Mouse (Mus musculus): ENCODE data around the gene Tgfbr3. TPM values are rescaled to one million over a fixed set of nuclear protein-coding genes. Genes with fewer than 3 reads are reported as not detected.

Tgfbr3 gene
- polyA plus RNA-seq, 1 experiment from 2014 or later: 38.7 TPM

DNA sequence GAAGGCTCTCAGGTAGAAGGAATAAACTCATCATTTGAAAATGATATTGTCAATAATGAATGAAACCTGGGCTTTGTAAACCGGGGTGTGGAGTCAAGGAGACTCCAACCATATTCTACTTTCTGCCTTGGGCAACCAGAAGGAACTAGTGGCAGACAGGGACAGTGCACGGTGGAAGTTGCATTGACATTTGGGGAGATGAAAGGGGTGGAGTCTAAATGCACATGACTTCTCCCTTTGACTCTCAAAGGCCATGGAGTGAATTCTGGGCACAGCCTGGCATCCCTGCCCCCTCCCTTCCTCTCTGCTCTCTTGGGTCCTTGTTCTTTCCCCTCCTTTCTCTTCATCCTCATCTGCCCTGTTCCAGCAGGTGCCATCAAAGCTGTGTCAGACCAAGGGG lies 183.3 kb downstream of the Tgfbr3 start:
- Histone ChIP-seq H3K4me2 (replicated peaks) (no peak overlapping the region), H3K9ac (no peak overlapping the region), H3K9me3 (replicated peaks) (no peaks in the 10 kb centered on the region), H3K4me3 (replicated peaks) (no peak overlapping the region), H3K27me3 (no peaks in the 10 kb centered on the region), H3K4me1 (peaks cover 34% of the 10 kb centered on the region), H3K36me3 (peaks cover 19% of the 10 kb centered on the region), H3K27ac (replicated peaks) (no peak overlapping the region)
- no peak for ATAC-seq (ENCODE audit: insufficient number of reproducible peaks, low FRiP score, low TSS enrichment, low read depth)
- 77% methylated on average over 2 of the region's 2 CpGs for WGBS

DNA sequence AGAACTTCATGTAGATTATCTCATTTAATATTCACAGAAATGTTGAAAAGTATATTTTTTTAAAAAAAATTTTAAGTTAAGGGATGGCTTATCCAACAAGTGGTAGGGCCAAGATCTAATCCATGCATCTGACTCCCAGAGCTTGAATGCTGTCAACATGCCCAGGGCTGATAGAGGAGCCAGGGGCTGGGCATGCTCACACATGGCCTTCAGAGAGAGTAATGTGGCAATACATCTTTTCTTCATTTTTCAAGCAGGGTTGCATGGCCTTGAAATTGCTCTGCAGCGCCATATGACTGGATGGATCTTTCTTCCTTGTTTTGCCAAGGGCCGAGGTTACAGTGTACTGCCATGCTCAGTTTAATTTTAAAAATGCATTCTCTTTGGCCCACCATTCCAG lies 185.8 kb downstream of the Tgfbr3 start:
- 54% methylated on average over 2 of the region's 2 CpGs for WGBS
- ATAC-seq (ENCODE audit: insufficient number of reproducible peaks, low FRiP score, low TSS enrichment, low read depth): no peak
- Histone ChIP-seq H3K27ac (replicated peaks) (0 out of 2 replicates have a peak overlapping the region, but pooled peaks have one; percentile 51), H3K36me3 (peaks cover 7% of the 10 kb centered on the region; the same call in 1 of the 2 replicates), H3K4me3 (replicated peaks) (no peak overlapping the region), H3K4me2 (replicated peaks) (no peak overlapping the region), H3K9me3 (replicated peaks) (no peaks in the 10 kb centered on the region), H3K4me1 (peaks cover 22% of the 10 kb centered on the region), H3K9ac (no peak overlapping the region), H3K27me3 (no peaks in the 10 kb centered on the region)

GRCm38 (mm10) chr5:107102916-107103315 lies 186.5 kb downstream of the Tgfbr3 start:
- Histone ChIP-seq H3K36me3 (0 out of 2 replicates have a peak, but pooled peaks cover under 1% of the 10 kb centered on the region), H3K9me3 (replicated peaks) (no peaks in the 10 kb centered on the region), H3K4me3 (replicated peaks) (no peak overlapping the region), H3K27me3 (no peaks in the 10 kb centered on the region), H3K9ac (no peak overlapping the region), H3K4me1 (peaks cover 22% of the 10 kb centered on the region), H3K27ac (replicated peaks) (no peak overlapping the region), H3K4me2 (replicated peaks) (no peak overlapping the region)
- WGBS: 54% methylated on average over 4 of the region's 4 CpGs
- ATAC-seq (ENCODE audit: insufficient number of reproducible peaks, low FRiP score, low TSS enrichment, low read depth): no peak

- Histone ChIP-seq H3K27me3 (no peaks in the 10 kb centered on the region), H3K27ac (replicated peaks) (peak overlapping the region; percentile 84)
Observed at GRCm38 (mm10) chr5:107101684-107102083, 187.7 kb downstream of the Tgfbr3 start.

GRCm38 (mm10) chr5:107101135-107101534 lies 188.3 kb downstream of the Tgfbr3 start:
- Histone ChIP-seq H3K9me3 (replicated peaks) (no peaks in the 10 kb centered on the region), H3K4me3 (replicated peaks) (no peak overlapping the region), H3K4me2 (replicated peaks) (no peak overlapping the region), H3K9ac (no peak overlapping the region), H3K27me3 (no peaks in the 10 kb centered on the region), H3K4me1 (peaks cover 22% of the 10 kb centered on the region), H3K36me3 (no peaks in the 10 kb centered on the region), H3K27ac (replicated peaks) (peak overlapping the region; percentile 84)
- ATAC-seq (ENCODE audit: insufficient number of reproducible peaks, low FRiP score, low TSS enrichment, low read depth): no peak
- 53% methylated on average over 7 of the region's 7 CpGs for WGBS

More at GRCm38 (mm10) chr5:107101684-107102083, 187.7 kb downstream of the Tgfbr3 start:
- Histone ChIP-seq H3K36me3 (no peaks in the 10 kb centered on the region), H3K4me3 (replicated peaks) (no peak overlapping the region), H3K9ac (no peak overlapping the region), H3K4me1 (peaks cover 22% of the 10 kb centered on the region), H3K4me2 (replicated peaks) (no peak overlapping the region), H3K9me3 (replicated peaks) (no peaks in the 10 kb centered on the region)
- no peak for ATAC-seq (ENCODE audit: insufficient number of reproducible peaks, low FRiP score, low TSS enrichment, low read depth)
- 44% methylated on average over 4 of the region's 4 CpGs for WGBS

- 0 out of 2 replicates have a peak overlapping the region, but pooled peaks have one; percentile 29 for H3K27ac ChIP-seq (replicated peaks)
- no peaks in the 10 kb centered on the region for H3K27me3 ChIP-seq
- no peaks in the 10 kb centered on the region for H3K36me3 ChIP-seq
- H3K9me3 ChIP-seq (replicated peaks): no peaks in the 10 kb centered on the region
- H3K9ac ChIP-seq: no peak overlapping the region
- no peak overlapping the region for H3K4me2 ChIP-seq (replicated peaks)
- no peak overlapping the region for H3K4me3 ChIP-seq (replicated peaks)
- no peak for ATAC-seq (ENCODE audit: insufficient number of reproducible peaks, low FRiP score, low TSS enrichment, low read depth)
- 69% methylated on average over 3 of the region's 3 CpGs for WGBS
- peaks cover 22% of the 10 kb centered on the region for H3K4me1 ChIP-seq
Observed at GRCm38 (mm10) chr5:107099634-107100033, 189.8 kb downstream of the Tgfbr3 start.

DNA sequence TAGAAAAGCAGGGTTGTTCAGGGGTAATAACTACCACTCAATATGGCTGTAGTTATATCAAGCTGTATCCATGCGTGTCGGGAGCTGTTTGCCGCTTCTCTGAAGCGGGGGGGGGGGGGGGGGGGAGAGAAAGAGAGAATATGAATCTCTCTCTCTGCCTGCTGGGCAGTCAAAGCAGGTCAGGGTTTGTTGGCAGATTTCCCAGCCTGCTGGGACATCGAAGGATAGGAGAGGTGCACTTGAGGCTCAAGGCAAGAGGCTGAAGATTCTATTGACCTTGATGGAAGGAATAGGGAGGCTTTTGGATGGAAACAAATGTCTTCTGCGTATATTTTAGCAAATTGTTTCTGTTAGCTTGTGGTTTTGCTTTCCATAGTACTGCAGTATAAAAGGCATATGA lies 190.4 kb downstream of the Tgfbr3 start:
- no peak for ATAC-seq (ENCODE audit: insufficient number of reproducible peaks, low FRiP score, low TSS enrichment, low read depth)
- 19% methylated on average over 6 of the region's 6 CpGs for WGBS
- Histone ChIP-seq H3K9ac (no peak overlapping the region), H3K27me3 (no peaks in the 10 kb centered on the region), H3K4me3 (replicated peaks) (no peak overlapping the region), H3K4me1 (peaks cover 22% of the 10 kb centered on the region), H3K9me3 (replicated peaks) (no peaks in the 10 kb centered on the region), H3K4me2 (replicated peaks) (no peak overlapping the region), H3K36me3 (no peaks in the 10 kb centered on the region), H3K27ac (replicated peaks) (0 out of 2 replicates have a peak overlapping the region, but pooled peaks have one; percentile 29)

GRCm38 (mm10) chr5:107098007-107098406 lies 191.4 kb downstream of the Tgfbr3 start:
- no peak for ATAC-seq (ENCODE audit: insufficient number of reproducible peaks, low FRiP score, low TSS enrichment, low read depth)
- H3K4me1 ChIP-seq: peaks cover 19% of the 10 kb centered on the region

DNA sequence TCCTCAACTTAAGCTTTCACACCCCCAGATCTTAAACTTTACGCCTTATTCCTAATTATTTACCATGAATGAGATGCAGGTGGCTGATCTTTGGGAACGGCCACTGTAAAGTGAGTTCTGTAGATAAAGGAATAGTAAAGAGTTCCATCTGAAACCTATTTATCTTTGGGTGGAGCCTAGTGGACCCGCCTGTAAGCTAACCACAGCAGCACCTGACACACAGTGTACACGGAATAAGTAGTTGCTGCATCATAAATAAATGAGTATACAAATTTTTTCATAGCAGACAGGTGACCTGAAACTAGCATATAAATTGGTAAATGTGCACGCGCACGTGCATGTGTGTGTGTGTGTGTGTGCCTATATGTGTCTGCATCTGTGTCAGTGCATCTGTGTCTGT lies 192.1 kb downstream of the Tgfbr3 start:
- Histone ChIP-seq H3K9me3 (replicated peaks) (no peaks in the 10 kb centered on the region), H3K27ac (replicated peaks) (no peak overlapping the region), H3K27me3 (no peaks in the 10 kb centered on the region), H3K4me3 (replicated peaks) (no peak overlapping the region), H3K4me2 (replicated peaks) (no peak overlapping the region), H3K36me3 (no peaks in the 10 kb centered on the region), H3K9ac (no peak overlapping the region), H3K4me1 (peaks cover 16% of the 10 kb centered on the region)
- 69% methylated on average over 7 of the region's 7 CpGs for WGBS
- ATAC-seq (ENCODE audit: insufficient number of reproducible peaks, low FRiP score, low TSS enrichment, low read depth): no peak

More at GRCm38 (mm10) chr5:107098007-107098406, 191.4 kb downstream of the Tgfbr3 start:
- Histone ChIP-seq H3K27ac (replicated peaks) (no peak overlapping the region), H3K27me3 (no peaks in the 10 kb centered on the region), H3K9ac (no peak overlapping the region), H3K4me3 (replicated peaks) (no peak overlapping the region), H3K4me2 (replicated peaks) (no peak overlapping the region), H3K9me3 (replicated peaks) (no peaks in the 10 kb centered on the region), H3K36me3 (no peaks in the 10 kb centered on the region)
- 69% methylated on average over 5 of the region's 5 CpGs for WGBS

- no peaks in the 10 kb centered on the region for H3K9me3 ChIP-seq (replicated peaks)
- no peak overlapping the region for H3K4me3 ChIP-seq (replicated peaks)
- no peaks in the 10 kb centered on the region; the same call in 1 of the 2 replicates for H3K4me1 ChIP-seq
- 45% methylated on average over 5 of the region's 5 CpGs for WGBS
- no peaks in the 10 kb centered on the region for H3K36me3 ChIP-seq
- H3K9ac ChIP-seq: no peak overlapping the region
- H3K4me2 ChIP-seq (replicated peaks): no peak overlapping the region
- H3K27ac ChIP-seq (replicated peaks): no peak overlapping the region
- no peaks in the 10 kb centered on the region for H3K27me3 ChIP-seq
- ATAC-seq (ENCODE audit: insufficient number of reproducible peaks, low FRiP score, low TSS enrichment, low read depth): no peak
Observed at GRCm38 (mm10) chr5:107094233-107094632, 195.2 kb downstream of the Tgfbr3 start.

DNA sequence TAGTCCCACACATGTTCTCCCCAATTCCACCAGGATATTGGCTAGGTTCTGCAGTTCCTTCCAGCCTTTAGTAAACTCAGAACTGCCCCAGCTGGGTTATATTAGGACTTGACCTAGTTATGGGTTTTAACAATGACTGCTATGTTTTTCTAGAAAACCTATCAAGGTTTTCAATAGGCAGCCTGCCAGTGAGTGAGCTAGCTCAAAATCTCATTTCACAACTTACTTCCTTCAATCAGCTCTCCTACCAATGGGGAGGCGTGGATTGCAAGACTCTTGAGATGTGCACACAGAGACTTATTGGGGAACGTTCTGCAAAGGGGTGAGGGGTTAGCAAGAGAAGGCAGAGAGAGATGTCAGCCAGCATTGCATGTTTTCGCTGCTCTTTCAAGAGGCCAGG lies 196.2 kb downstream of the Tgfbr3 start:
- 74% methylated on average over 3 of the region's 3 CpGs for WGBS
- Histone ChIP-seq H3K9ac (no peak overlapping the region), H3K9me3 (replicated peaks) (no peaks in the 10 kb centered on the region), H3K4me1 (peaks cover 5% of the 10 kb centered on the region), H3K36me3 (no peaks in the 10 kb centered on the region), H3K27me3 (no peaks in the 10 kb centered on the region), H3K4me3 (replicated peaks) (no peak overlapping the region), H3K27ac (replicated peaks) (no peak overlapping the region), H3K4me2 (replicated peaks) (no peak overlapping the region)
- no peak for ATAC-seq (ENCODE audit: insufficient number of reproducible peaks, low FRiP score, low TSS enrichment, low read depth)

DNA sequence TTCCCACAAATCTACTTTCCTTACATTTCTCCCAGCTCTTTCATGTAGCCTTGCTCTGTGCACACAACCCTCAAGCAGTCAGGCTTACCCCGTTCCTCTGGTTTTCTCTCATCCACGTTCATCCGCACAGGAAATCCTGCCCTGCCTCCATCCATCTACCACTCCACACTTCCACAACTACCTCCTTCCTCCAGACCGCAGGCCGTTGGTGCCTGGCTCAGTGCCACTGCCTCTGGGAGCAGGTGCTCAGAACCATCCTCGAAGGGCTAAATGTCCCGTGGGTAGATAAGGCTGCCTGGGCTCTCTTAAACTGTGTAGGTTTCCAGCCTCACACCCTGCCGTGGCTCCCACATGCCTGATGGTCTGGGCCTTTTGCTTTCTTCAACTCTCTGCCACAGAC lies 197.3 kb downstream of the Tgfbr3 start:
- WGBS: 66% methylated on average over 8 of the region's 8 CpGs
- peaks cover 16% of the 10 kb centered on the region for H3K4me1 ChIP-seq

More for the DNA sequence above, 197.3 kb downstream of the Tgfbr3 start:
- Histone ChIP-seq H3K4me2 (replicated peaks) (no peak overlapping the region), H3K27ac (replicated peaks) (no peak overlapping the region), H3K9ac (no peak overlapping the region), H3K27me3 (no peaks in the 10 kb centered on the region), H3K9me3 (replicated peaks) (no peaks in the 10 kb centered on the region), H3K4me3 (replicated peaks) (no peak overlapping the region), H3K36me3 (no peaks in the 10 kb centered on the region)
- ATAC-seq (ENCODE audit: insufficient number of reproducible peaks, low FRiP score, low TSS enrichment, low read depth): no peak
